Mouse (Mus musculus) lung, postnatal 25 days (tissue): ENCODE data around the gene Tmem268.

Source experiments
- DNase-seq: peaks from one replicate; pipeline ENCODE4 v3.0.0; 2022; ENCODE audit warnings: low spot score

Tmem268 gene

GRCm38 (mm10) chr4:63558407-63559081 is at the start of gene Tmem268:
TSS of gene Tmem268 (plus strand) at chr4:63558781.
- DNase-seq: peak; percentile 70

GRCm38 (mm10) chr4:63512921-63513320 is 45.7 kb upstream of the Tmem268 start:
- DNase-seq: no peak

- no peak for DNase-seq
Measured at GRCm38 (mm10) chr4:63514454-63514984, 44.1 kb upstream of the Tmem268 start.

GRCm38 (mm10) chr4:63515021-63515420 is 43.6 kb upstream of the Tmem268 start:
- DNase-seq: no peak

GRCm38 (mm10) chr4:63521813-63522419 is 36.7 kb upstream of the Tmem268 start:
- no peak for DNase-seq

- DNase-seq: no peak
Measured at GRCm38 (mm10) chr4:63525514-63525913, 33.1 kb upstream of the Tmem268 start.

- DNase-seq: no peak
Measured at GRCm38 (mm10) chr4:63528946-63529345, 29.6 kb upstream of the Tmem268 start.

GRCm38 (mm10) chr4:63530409-63530808 is 28.2 kb upstream of the Tmem268 start:
- DNase-seq: no peak

GRCm38 (mm10) chr4:63537602-63538001 is 21.0 kb upstream of the Tmem268 start:
- DNase-seq: no peak

- no peak for DNase-seq
Measured at GRCm38 (mm10) chr4:63542209-63542608, 16.4 kb upstream of the Tmem268 start.

- no peak for DNase-seq
Measured at GRCm38 (mm10) chr4:63543746-63544493, 14.7 kb upstream of the Tmem268 start.

GRCm38 (mm10) chr4:63544494-63545230 is 13.9 kb upstream of the Tmem268 start, which contains the start of gene Atp6v1g1:
TSS of gene Atp6v1g1 (plus strand) at chr4:63544772.
- DNase-seq: peak; percentile 96

- peak; percentile 52 for DNase-seq
Measured at GRCm38 (mm10) chr4:63545231-63545958, 13.2 kb upstream of the Tmem268 start.

- no peak for DNase-seq
Measured at GRCm38 (mm10) chr4:63546441-63547055, 12.0 kb upstream of the Tmem268 start.

GRCm38 (mm10) chr4:63547799-63548198 is 10.8 kb upstream of the Tmem268 start:
- no peak for DNase-seq

- no peak for DNase-seq
Measured at GRCm38 (mm10) chr4:63548491-63548890, 10.1 kb upstream of the Tmem268 start.

- DNase-seq: no peak
Measured at GRCm38 (mm10) chr4:63550908-63551307, 7.7 kb upstream of the Tmem268 start.

- DNase-seq: no peak
Measured at GRCm38 (mm10) chr4:63552865-63553264, 5.7 kb upstream of the Tmem268 start.

- peak; percentile 60 for DNase-seq
Measured at GRCm38 (mm10) chr4:63553789-63554576, 4.6 kb upstream of the Tmem268 start.

- DNase-seq: peak; percentile 59
Measured at GRCm38 (mm10) chr4:63554616-63555015, 4.0 kb upstream of the Tmem268 start.
